Mouse (Mus musculus): ENCODE measurements around the gene Dcst2. TPM values are rescaled to one million over a fixed set of nuclear protein-coding genes. Genes with fewer than 3 reads are reported as not detected.

The Dcst2 gene
- polyA plus RNA-seq, 1 experiment = not detected

- Histone ChIP-seq H3K9me3 (ENCODE audit: control insufficient read depth, low read length) (peaks cover 2% of the 10 kb centered on the region; the same call in 1 of the 2 replicates), H3K36me3 (ENCODE audit: control insufficient read depth) (no peaks in the 10 kb centered on the region), H3K4me1 (ENCODE audit: control insufficient read depth) (peaks cover 58% of the 10 kb centered on the region), H3K4me3 (replicated peaks) (peak within 1 kb of the TSS; percentile 68), H3K27me3 (ENCODE audit: control insufficient read depth) (peaks cover 63% of the 10 kb centered on the region)
- TF ChIP-seq GATA1 (IDR thresholded peaks at IDR 0.05; ENCODE audit: low read length) (no peak), TAL1 (IDR thresholded peaks at IDR 0.05; ENCODE audit: low read length) (no peak)
Measured at GRCm38 (mm10) chr3:89394006-89394893, 32.5 kb downstream of the Dcst2 start, which contains the start of gene Zbtb7b. Zbtb7b (minus strand) TSS chr3:89394776.

GRCm38 (mm10) chr3:89394894-89395256 lies 33.1 kb downstream of the Dcst2 start:
- peaks cover 1% of the 10 kb centered on the region; the same call in 1 of the 2 replicates for H3K36me3 ChIP-seq (ENCODE audit: control insufficient read depth)
- TF ChIP-seq GATA1 (IDR thresholded peaks at IDR 0.05; ENCODE audit: low read length) (no peak), TAL1 (IDR thresholded peaks at IDR 0.05; ENCODE audit: low read length) (no peak)
- peaks cover 63% of the 10 kb centered on the region for H3K27me3 ChIP-seq (ENCODE audit: control insufficient read depth)
- H3K4me3 ChIP-seq (replicated peaks) = peak overlapping the region; percentile 68
- peaks cover 58% of the 10 kb centered on the region for H3K4me1 ChIP-seq (ENCODE audit: control insufficient read depth)
- H3K9me3 ChIP-seq (ENCODE audit: control insufficient read depth, low read length) = peaks cover 2% of the 10 kb centered on the region; the same call in 1 of the 2 replicates

- peaks cover 57% of the 10 kb centered on the region for H3K27me3 ChIP-seq (ENCODE audit: control insufficient read depth)
- H3K4me3 ChIP-seq (replicated peaks) = peak overlapping the region; percentile 68
- peaks cover 2% of the 10 kb centered on the region; the same call in 1 of the 2 replicates for H3K36me3 ChIP-seq (ENCODE audit: control insufficient read depth)
- H3K4me1 ChIP-seq (ENCODE audit: control insufficient read depth) = peaks cover 54% of the 10 kb centered on the region
- TF ChIP-seq TAL1 (IDR thresholded peaks at IDR 0.05; ENCODE audit: low read length) = no peak
- no peak for TF ChIP-seq GATA1 (IDR thresholded peaks at IDR 0.05; ENCODE audit: low read length)
- H3K9me3 ChIP-seq (ENCODE audit: control insufficient read depth, low read length) = peaks cover 2% of the 10 kb centered on the region; the same call in 1 of the 2 replicates
Measured at GRCm38 (mm10) chr3:89395419-89395805, 33.6 kb downstream of the Dcst2 start.

GRCm38 (mm10) chr3:89395806-89396653 lies 34.3 kb downstream of the Dcst2 start:
- Histone ChIP-seq H3K4me1 (ENCODE audit: control insufficient read depth) (peaks cover 50% of the 10 kb centered on the region), H3K36me3 (ENCODE audit: control insufficient read depth) (peaks cover 2% of the 10 kb centered on the region; the same call in 1 of the 2 replicates)

DNA sequence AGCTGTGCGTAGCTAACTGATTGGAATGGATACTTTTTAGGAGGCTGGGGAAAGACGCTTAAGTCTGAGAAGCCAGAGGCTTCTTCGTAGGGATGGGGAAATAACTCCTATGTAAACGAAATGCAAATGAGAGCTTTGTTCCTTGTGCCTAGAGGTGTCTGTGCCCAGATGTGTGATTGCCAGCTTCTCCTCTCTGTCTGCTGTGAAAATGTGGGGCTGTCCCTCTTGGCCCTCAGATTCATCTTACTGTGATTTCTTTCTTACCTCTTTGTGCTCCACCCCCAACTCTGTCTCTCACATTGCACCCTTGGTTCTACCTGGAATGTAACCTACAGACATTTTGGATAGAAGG lies 34.9 kb downstream of the Dcst2 start:
- Histone ChIP-seq H3K36me3 (ENCODE audit: control insufficient read depth) (peaks cover 5% of the 10 kb centered on the region), H3K27me3 (ENCODE audit: control insufficient read depth) (peaks cover 47% of the 10 kb centered on the region), H3K4me3 (replicated peaks) (peak overlapping the region; percentile 68), H3K4me1 (ENCODE audit: control insufficient read depth) (peaks cover 50% of the 10 kb centered on the region), H3K9me3 (ENCODE audit: control insufficient read depth, low read length) (peaks cover 2% of the 10 kb centered on the region; the same call in 1 of the 2 replicates)
- no peak for TF ChIP-seq GATA1 (IDR thresholded peaks at IDR 0.05; ENCODE audit: low read length)
- no peak for TF ChIP-seq TAL1 (IDR thresholded peaks at IDR 0.05; ENCODE audit: low read length)

More at GRCm38 (mm10) chr3:89395806-89396653, 34.3 kb downstream of the Dcst2 start:
- peak; percentile 57; the same call in 1 of the 2 replicates for TF ChIP-seq GATA1 (IDR thresholded peaks at IDR 0.05; ENCODE audit: low read length)
- no peak for TF ChIP-seq TAL1 (IDR thresholded peaks at IDR 0.05; ENCODE audit: low read length)
- peaks cover 2% of the 10 kb centered on the region; the same call in 1 of the 2 replicates for H3K9me3 ChIP-seq (ENCODE audit: control insufficient read depth, low read length)
- peaks cover 53% of the 10 kb centered on the region for H3K27me3 ChIP-seq (ENCODE audit: control insufficient read depth)
- H3K4me3 ChIP-seq (replicated peaks) = peak overlapping the region; percentile 68

DNA sequence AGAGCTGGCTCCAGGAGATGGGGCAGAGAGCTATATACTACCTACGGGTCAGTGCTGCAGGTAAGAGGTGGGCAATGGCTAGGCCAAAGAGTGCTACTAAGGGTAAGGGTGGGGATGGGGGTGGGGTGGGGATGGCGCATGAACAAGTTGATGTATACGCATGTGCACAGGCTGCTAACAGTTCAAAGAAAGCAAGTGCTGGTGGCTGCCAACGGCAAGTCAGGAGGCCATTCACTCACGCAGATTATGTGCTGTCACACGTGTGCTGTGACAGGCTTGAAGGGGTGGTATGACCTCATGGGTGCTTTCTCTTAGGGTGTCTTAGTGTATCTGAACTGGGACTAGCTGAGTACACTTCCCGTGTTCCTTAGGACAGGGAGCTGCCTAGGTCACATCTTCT lies 39.6 kb downstream of the Dcst2 start:
- no peak for TF ChIP-seq TAL1 (IDR thresholded peaks at IDR 0.05; ENCODE audit: low read length)
- no peak for TF ChIP-seq GATA1 (IDR thresholded peaks at IDR 0.05; ENCODE audit: low read length)
- H3K4me3 ChIP-seq (replicated peaks) = no peak overlapping the region
- H3K36me3 ChIP-seq (ENCODE audit: control insufficient read depth) = peaks cover 45% of the 10 kb centered on the region
- H3K9me3 ChIP-seq (ENCODE audit: control insufficient read depth, low read length) = no peaks in the 10 kb centered on the region
- H3K27me3 ChIP-seq (ENCODE audit: control insufficient read depth) = peaks cover 2% of the 10 kb centered on the region
- H3K4me1 ChIP-seq (ENCODE audit: control insufficient read depth) = peaks cover 6% of the 10 kb centered on the region

- H3K27me3 ChIP-seq (ENCODE audit: control insufficient read depth) = no peaks in the 10 kb centered on the region
- no peaks in the 10 kb centered on the region for H3K9me3 ChIP-seq (ENCODE audit: control insufficient read depth, low read length)
- no peak within 1 kb of the TSS for H3K4me3 ChIP-seq (replicated peaks)
- peaks cover 5% of the 10 kb centered on the region for H3K4me1 ChIP-seq (ENCODE audit: control insufficient read depth)
- H3K36me3 ChIP-seq (ENCODE audit: control insufficient read depth) = peaks cover 55% of the 10 kb centered on the region
- TF ChIP-seq TAL1 (IDR thresholded peaks at IDR 0.05; ENCODE audit: low read length) (no peak), GATA1 (IDR thresholded peaks at IDR 0.05; ENCODE audit: low read length) (no peak)
Measured at GRCm38 (mm10) chr3:89402693-89403092, 40.9 kb downstream of the Dcst2 start, which contains the start of gene Lenep. Lenep (minus strand) TSS chr3:89402793.

DNA sequence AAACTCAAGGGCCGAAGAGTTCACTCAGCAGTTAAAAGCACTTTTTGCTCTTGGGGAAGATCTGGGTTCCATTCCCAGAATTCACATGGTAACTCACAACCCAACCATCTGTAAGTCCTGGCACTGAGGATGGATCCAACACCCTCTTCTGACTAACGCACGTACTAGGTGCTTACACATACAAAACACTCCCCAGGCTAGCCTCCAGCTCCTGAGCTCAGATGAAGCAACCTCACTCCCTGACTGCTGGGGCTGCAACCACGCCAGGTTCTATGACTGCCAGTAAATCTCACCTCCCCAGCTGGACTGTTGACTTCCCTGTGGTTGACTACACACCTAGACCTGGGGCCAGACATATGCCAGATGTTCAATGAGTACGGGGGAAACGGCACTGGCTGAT lies 45.1 kb downstream of the Dcst2 start:
- Histone ChIP-seq H3K27me3 (ENCODE audit: control insufficient read depth) (no peaks in the 10 kb centered on the region), H3K4me3 (replicated peaks) (no peak overlapping the region), H3K9me3 (ENCODE audit: control insufficient read depth, low read length) (no peaks in the 10 kb centered on the region), H3K36me3 (ENCODE audit: control insufficient read depth) (peaks cover 61% of the 10 kb centered on the region), H3K4me1 (ENCODE audit: control insufficient read depth) (peaks cover 26% of the 10 kb centered on the region)
- no peak for TF ChIP-seq TAL1 (IDR thresholded peaks at IDR 0.05; ENCODE audit: low read length)
- TF ChIP-seq GATA1 (IDR thresholded peaks at IDR 0.05; ENCODE audit: low read length) = no peak
